Mouse (Mus musculus): ENCODE measurements around the gene Fam151a. TPM values are rescaled to one million over a fixed set of nuclear protein-coding genes. Genes with fewer than 3 reads are reported as not detected.

Fam151a gene
- polyA plus RNA-seq (2011; ENCODE audit: insufficient read depth, insufficient read length, low read depth, missing spikeins): not detected in 2 replicates

GRCm38 (mm10) chr4:106733636-106734035, at the start of gene Fam151a:
Fam151a (plus strand) TSS chr4:106733889.
- Histone ChIP-seq H3K4me1 (ENCODE audit: control insufficient read depth, insufficient read depth, low read length) (no peaks in the 10 kb centered on the region), H3K9ac (ENCODE audit: low read depth, poor library complexity, severe bottlenecking) (no peak within 1 kb of the TSS), H3K27me3 (ENCODE audit: control insufficient read depth, insufficient read depth, low read length, poor library complexity, severe bottlenecking) (no peaks in the 10 kb centered on the region), H3K27ac (ENCODE audit: insufficient read depth, low read length) (no peak within 1 kb of the TSS), H3K4me3 (ENCODE audit: low read depth, low read length) (no peak within 1 kb of the TSS), H3K36me3 (ENCODE audit: control insufficient read depth, insufficient read depth, low read length, poor library complexity, severe bottlenecking) (no peaks in the 10 kb centered on the region), H3K9me3 (replicated peaks; ENCODE audit: control insufficient read depth, insufficient read depth, low read length, poor library complexity, severe bottlenecking) (no peaks in the 10 kb centered on the region)
- TF ChIP-seq EP300 (IDR thresholded peaks at IDR 0.05; ENCODE audit: insufficient read depth, low read depth, low read length) (no peak), CTCF (IDR thresholded peaks at IDR 0.05; ENCODE audit: low read depth, low read length) (no peak), POLR2A (IDR thresholded peaks at IDR 0.05; ENCODE audit: insufficient read depth, low read length) (no peak)

GRCm38 (mm10) chr4:106688636-106689296, 44.9 kb upstream of the Fam151a start:
- no peaks in the 10 kb centered on the region for H3K4me1 ChIP-seq (ENCODE audit: control insufficient read depth, insufficient read depth, low read length)
- H3K9ac ChIP-seq (ENCODE audit: low read depth, poor library complexity, severe bottlenecking): no peak overlapping the region
- no peaks in the 10 kb centered on the region for H3K27me3 ChIP-seq (ENCODE audit: control insufficient read depth, insufficient read depth, low read length, poor library complexity, severe bottlenecking)
- no peak overlapping the region for H3K27ac ChIP-seq (ENCODE audit: insufficient read depth, low read length)
- H3K36me3 ChIP-seq (ENCODE audit: control insufficient read depth, insufficient read depth, low read length, poor library complexity, severe bottlenecking): no peaks in the 10 kb centered on the region
- H3K4me3 ChIP-seq (ENCODE audit: low read depth, low read length): no peak overlapping the region
- no peaks in the 10 kb centered on the region for H3K9me3 ChIP-seq (replicated peaks; ENCODE audit: control insufficient read depth, insufficient read depth, low read length, poor library complexity, severe bottlenecking)
- TF ChIP-seq EP300 (IDR thresholded peaks at IDR 0.05; ENCODE audit: insufficient read depth, low read depth, low read length) (no peak), POLR2A (IDR thresholded peaks at IDR 0.05; ENCODE audit: insufficient read depth, low read length) (no peak)

GRCm38 (mm10) chr4:106693841-106694430, 39.8 kb upstream of the Fam151a start:
- Histone ChIP-seq H3K4me1 (ENCODE audit: control insufficient read depth, insufficient read depth, low read length) (no peaks in the 10 kb centered on the region), H3K9me3 (replicated peaks; ENCODE audit: control insufficient read depth, insufficient read depth, low read length, poor library complexity, severe bottlenecking) (no peaks in the 10 kb centered on the region), H3K27me3 (ENCODE audit: control insufficient read depth, insufficient read depth, low read length, poor library complexity, severe bottlenecking) (no peaks in the 10 kb centered on the region), H3K36me3 (ENCODE audit: control insufficient read depth, insufficient read depth, low read length, poor library complexity, severe bottlenecking) (no peaks in the 10 kb centered on the region), H3K27ac (ENCODE audit: insufficient read depth, low read length) (no peak overlapping the region), H3K4me3 (ENCODE audit: low read depth, low read length) (no peak overlapping the region), H3K9ac (ENCODE audit: low read depth, poor library complexity, severe bottlenecking) (no peak overlapping the region)
- TF ChIP-seq EP300 (IDR thresholded peaks at IDR 0.05; ENCODE audit: insufficient read depth, low read depth, low read length): no peak
- no peak for TF ChIP-seq CTCF (IDR thresholded peaks at IDR 0.05; ENCODE audit: low read depth, low read length)
- TF ChIP-seq POLR2A (IDR thresholded peaks at IDR 0.05; ENCODE audit: insufficient read depth, low read length): no peak

- H3K27me3 ChIP-seq (ENCODE audit: control insufficient read depth, insufficient read depth, low read length, poor library complexity, severe bottlenecking): no peaks in the 10 kb centered on the region
- no peaks in the 10 kb centered on the region for H3K9me3 ChIP-seq (replicated peaks; ENCODE audit: control insufficient read depth, insufficient read depth, low read length, poor library complexity, severe bottlenecking)
- TF ChIP-seq EP300 (IDR thresholded peaks at IDR 0.05; ENCODE audit: insufficient read depth, low read depth, low read length) (peak; percentile 53; the same call in 1 of the 2 replicates), POLR2A (IDR thresholded peaks at IDR 0.05; ENCODE audit: insufficient read depth, low read length) (no peak), CTCF (IDR thresholded peaks at IDR 0.05; ENCODE audit: low read depth, low read length) (peak; percentile 68)
- H3K4me1 ChIP-seq (ENCODE audit: control insufficient read depth, insufficient read depth, low read length): peaks cover 2% of the 10 kb centered on the region
- H3K27ac ChIP-seq (ENCODE audit: insufficient read depth, low read length): no peak overlapping the region
- H3K9ac ChIP-seq (ENCODE audit: low read depth, poor library complexity, severe bottlenecking): no peak overlapping the region
- H3K4me3 ChIP-seq (ENCODE audit: low read depth, low read length): no peak overlapping the region
- no peaks in the 10 kb centered on the region for H3K36me3 ChIP-seq (ENCODE audit: control insufficient read depth, insufficient read depth, low read length, poor library complexity, severe bottlenecking)
These were observed 33.7 kb upstream of the Fam151a start for GRCm38 (mm10) chr4:106699989-106700388.

GRCm38 (mm10) chr4:106700798-106701197, 32.9 kb upstream of the Fam151a start:
- TF ChIP-seq CTCF (IDR thresholded peaks at IDR 0.05; ENCODE audit: low read depth, low read length): no peak
- no peak for TF ChIP-seq POLR2A (IDR thresholded peaks at IDR 0.05; ENCODE audit: insufficient read depth, low read length)
- TF ChIP-seq EP300 (IDR thresholded peaks at IDR 0.05; ENCODE audit: insufficient read depth, low read depth, low read length): no peak

GRCm38 (mm10) chr4:106703956-106704355, 29.7 kb upstream of the Fam151a start:
- H3K27ac ChIP-seq (ENCODE audit: insufficient read depth, low read length): no peak overlapping the region
- H3K4me1 ChIP-seq (ENCODE audit: control insufficient read depth, insufficient read depth, low read length): peaks cover 4% of the 10 kb centered on the region

More at GRCm38 (mm10) chr4:106700798-106701197, 32.9 kb upstream of the Fam151a start:
- Histone ChIP-seq H3K4me1 (ENCODE audit: control insufficient read depth, insufficient read depth, low read length) (peaks cover 2% of the 10 kb centered on the region), H3K9me3 (replicated peaks; ENCODE audit: control insufficient read depth, insufficient read depth, low read length, poor library complexity, severe bottlenecking) (no peaks in the 10 kb centered on the region), H3K4me3 (ENCODE audit: low read depth, low read length) (no peak overlapping the region), H3K36me3 (ENCODE audit: control insufficient read depth, insufficient read depth, low read length, poor library complexity, severe bottlenecking) (no peaks in the 10 kb centered on the region), H3K9ac (ENCODE audit: low read depth, poor library complexity, severe bottlenecking) (no peak overlapping the region), H3K27ac (ENCODE audit: insufficient read depth, low read length) (no peak overlapping the region), H3K27me3 (ENCODE audit: control insufficient read depth, insufficient read depth, low read length, poor library complexity, severe bottlenecking) (no peaks in the 10 kb centered on the region)

More at GRCm38 (mm10) chr4:106703956-106704355, 29.7 kb upstream of the Fam151a start:
- no peaks in the 10 kb centered on the region for H3K27me3 ChIP-seq (ENCODE audit: control insufficient read depth, insufficient read depth, low read length, poor library complexity, severe bottlenecking)
- H3K9me3 ChIP-seq (replicated peaks; ENCODE audit: control insufficient read depth, insufficient read depth, low read length, poor library complexity, severe bottlenecking): no peaks in the 10 kb centered on the region
- TF ChIP-seq POLR2A (IDR thresholded peaks at IDR 0.05; ENCODE audit: insufficient read depth, low read length): no peak
- TF ChIP-seq CTCF (IDR thresholded peaks at IDR 0.05; ENCODE audit: low read depth, low read length): no peak
- TF ChIP-seq EP300 (IDR thresholded peaks at IDR 0.05; ENCODE audit: insufficient read depth, low read depth, low read length): no peak
- H3K36me3 ChIP-seq (ENCODE audit: control insufficient read depth, insufficient read depth, low read length, poor library complexity, severe bottlenecking): no peaks in the 10 kb centered on the region
- no peak overlapping the region for H3K4me3 ChIP-seq (ENCODE audit: low read depth, low read length)
- no peak overlapping the region for H3K9ac ChIP-seq (ENCODE audit: low read depth, poor library complexity, severe bottlenecking)
